Mouse (Mus musculus) MEL (cell line): Measurements from ENCODE around the gene Ywhae.

ENCODE experiments used
- CTCF ChIP-seq, 3 experiments: IDR thresholded peaks in 2 of 3; conservative IDR thresholded peaks in 1 of 3; 2 replicates each; pipeline ENCODE4 v1.5.1; 2011 to 2012; ENCODE audit warnings: low read length in 3 of 3, low read depth in 2 of 3, mild to moderate bottlenecking in 2 of 3, improper control_type of control experiment in 1 of 3, inconsistent platforms in 1 of 3, mixed read lengths in 1 of 3, moderate library complexity in 1 of 3; ENCODE audit not compliant: control insufficient read depth in 1 of 3, insufficient read depth in 1 of 3, poor library complexity in 1 of 3, severe bottlenecking in 1 of 3
- GATA1 ChIP-seq: IDR thresholded peaks from 2 replicates; pipeline ENCODE4 v1.6.1; 2011; ENCODE audit warnings: low read depth, low read length, improper control_type of control experiment
- MEF2A ChIP-seq: IDR thresholded peaks from 2 replicates; pipeline ENCODE4 v1.6.1; 2014; ENCODE audit warnings: low read depth, mild to moderate bottlenecking, inconsistent platforms, low read length, improper control_type of control experiment; ENCODE audit not compliant: poor library complexity, insufficient replicate concordance, severe bottlenecking; ENCODE audit errors: extremely low read depth
- POLR2A ChIP-seq, 2 experiments: IDR thresholded peaks; 2 replicates each; pipeline ENCODE4 v1.6.1; 2011 to 2012; ENCODE audit warnings: low read length in 2 of 2, mild to moderate bottlenecking in 2 of 2, control low read depth in 1 of 2, improper control_type of control experiment in 1 of 2, low read depth in 1 of 2, moderate library complexity in 1 of 2; ENCODE audit not compliant: control insufficient read depth in 1 of 2, insufficient read depth in 1 of 2, poor library complexity in 1 of 2
- POLR2AphosphoS5 ChIP-seq: IDR thresholded peaks from 2 replicates; pipeline ENCODE4 v1.6.1; 2012; ENCODE audit warnings: low read depth, borderline replicate concordance, mild to moderate bottlenecking, inconsistent platforms, low read length, moderate library complexity, mixed read lengths
- ZC3H11A ChIP-seq: IDR thresholded peaks from 2 replicates; pipeline ENCODE4 v1.6.1; 2012; ENCODE audit warnings: low read depth, mild to moderate bottlenecking, inconsistent platforms, low read length, improper control_type of control experiment
- ZKSCAN1 ChIP-seq: IDR thresholded peaks from 2 replicates; pipeline ENCODE4 v1.6.1; 2012; ENCODE audit warnings: low read depth, mild to moderate bottlenecking, inconsistent platforms, low read length, improper control_type of control experiment, moderate library complexity

GRCm38 (mm10) chr11:75760785-75761184 lies 28.1 kb downstream of the Ywhae start:
- TF ChIP-seq ZC3H11A (no peak), POLR2A (IDR thresholded peaks at IDR 0.05; ENCODE audit: control insufficient read depth in 1 of 2, insufficient read depth in 1 of 2, low read depth in 1 of 2, low read length in 2 of 2, poor library complexity in 1 of 2) (no peak), CTCF (IDR thresholded peaks at IDR 0.05 in 2 of 3, conservative IDR thresholded peaks at IDR 0.05 in 1 of 3; ENCODE audit: control insufficient read depth in 1 of 3, insufficient read depth in 1 of 3, low read depth in 2 of 3, low read length in 3 of 3, poor library complexity in 1 of 3, severe bottlenecking in 1 of 3) (no peak), GATA1 (no peak), MEF2A (no peak), ZKSCAN1 (no peak), POLR2AphosphoS5 (no peak)
